Mouse (Mus musculus): ENCODE measurements around the gene Gm13277. TPM values are rescaled to one million over a fixed set of nuclear protein-coding genes. Genes with fewer than 3 reads are reported as not detected.
A peak's percentile ranks its signal among the peaks of the same experiment; 100 is the strongest.
"Not testable (repeated sequence)": the region's sequence is repeated elsewhere in the genome, so short reads cannot be mapped to it uniquely, and the experiment has no call there.

Gene Gm13277
- polyA plus RNA-seq, 1 experiment from 2014 or later, result not detected

DNA sequence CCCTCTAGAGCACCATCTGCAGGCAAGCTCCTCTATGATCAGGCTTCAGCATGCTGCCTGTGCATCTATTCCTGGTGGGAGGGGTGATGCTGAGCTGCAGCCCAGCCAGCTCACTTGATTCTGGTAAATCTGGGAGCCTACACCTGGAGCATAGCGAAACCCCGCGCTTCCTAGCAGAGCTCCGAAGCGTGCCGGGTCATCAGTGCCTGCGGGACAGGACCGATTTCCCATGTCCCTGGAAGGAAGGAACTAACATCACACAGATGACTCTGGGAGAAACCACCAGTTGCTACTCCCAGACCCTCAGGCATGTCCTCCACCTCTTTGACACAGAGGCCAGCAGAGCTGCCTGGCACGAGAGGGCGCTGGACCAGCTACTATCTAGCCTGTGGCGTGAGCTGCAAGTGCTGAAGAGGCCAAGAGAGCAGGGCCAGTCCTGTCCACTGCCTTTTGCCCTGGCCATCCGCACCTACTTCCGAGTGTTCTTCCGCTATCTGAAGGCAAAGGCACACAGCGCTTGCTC, 33.6 kb upstream of the Gm13277 start, which contains the start of gene Gm13271:
Gene Gm13271, plus strand, starts transcription at position 51 of the 523 bp plus-strand sequence.
- TF ChIP-seq CTCF (IDR thresholded peaks at IDR 0.05; ENCODE audit: low read depth), result peak; percentile 40
- H3K9me3 ChIP-seq (ENCODE audit: control insufficient read depth, low read length); H3K4me1 ChIP-seq (replicated peaks; ENCODE audit: control insufficient read depth, insufficient read depth); ATAC-seq (ENCODE audit: low FRiP score, low TSS enrichment); DNase-seq (ENCODE audit: low spot score); H3K36me3 ChIP-seq (ENCODE audit: control insufficient read depth, insufficient read depth, low read length); H3K4me2 ChIP-seq (replicated peaks; ENCODE audit: low read depth); H3K4me3 ChIP-seq (ENCODE audit: low read depth, low read length); H3K27me3 ChIP-seq (ENCODE audit: control insufficient read depth, insufficient read depth, low read length); H3K9ac ChIP-seq (ENCODE audit: low read length); H3K27ac ChIP-seq (replicated peaks): not testable (repeated sequence)
- 71% methylated on average over 13 of the region's 15 CpGs for WGBS

DNA sequence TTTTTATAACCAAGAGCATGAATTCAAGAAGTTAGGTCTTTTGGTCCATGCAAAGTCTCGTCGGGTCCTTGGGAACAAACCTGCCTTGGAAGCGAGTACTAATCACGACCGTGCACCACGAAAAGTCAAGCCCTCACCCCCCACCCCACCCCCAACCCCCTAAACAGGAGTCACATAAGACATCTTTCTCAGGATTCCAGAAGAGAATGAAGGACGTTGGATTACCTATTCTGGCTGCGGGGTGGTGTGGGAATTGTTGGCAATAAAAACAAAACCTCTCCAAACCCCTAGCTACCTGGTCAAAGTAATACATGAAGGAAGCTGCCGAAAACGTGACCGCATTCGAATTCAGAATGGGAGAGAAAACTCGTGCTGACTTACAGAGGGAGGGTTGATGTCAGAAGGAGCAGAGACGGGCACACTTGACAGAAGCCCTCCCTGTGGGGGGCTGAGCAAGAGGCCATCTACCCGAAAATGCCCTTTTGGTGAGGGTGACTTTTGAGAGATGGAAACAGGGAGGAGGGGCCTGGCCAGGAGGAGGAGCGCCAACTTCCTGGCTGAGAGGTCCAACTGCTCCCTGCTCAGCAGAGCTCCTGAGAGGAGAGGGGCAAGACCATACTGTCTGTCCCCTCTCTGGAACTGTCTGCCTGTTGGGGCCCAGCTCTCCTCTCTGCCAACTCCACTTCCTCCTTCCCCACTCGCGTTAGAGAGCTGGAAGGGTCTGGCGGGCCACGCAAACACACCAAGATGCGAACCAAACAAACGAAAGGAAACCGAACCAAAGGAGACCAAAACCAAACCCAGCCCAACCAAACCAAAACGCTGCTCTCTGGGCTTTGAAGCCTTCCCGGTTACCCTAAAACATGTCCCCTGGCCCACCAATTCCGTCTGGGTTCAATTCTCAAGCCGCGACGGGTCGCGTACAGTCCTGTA, 31.6 kb upstream of the Gm13277 start:
- DNase-seq (ENCODE audit: low spot score), result peak; percentile 48
- WGBS, result 11% methylated on average over 28 of the region's 31 CpGs
- Histone ChIP-seq H3K27ac (replicated peaks) (peak overlapping the region; percentile 96), H3K4me3 (ENCODE audit: low read depth, low read length) (peak overlapping the region; percentile 49), H3K9ac (ENCODE audit: low read length) (peak overlapping the region; percentile 64), H3K4me2 (replicated peaks; ENCODE audit: low read depth) (peak overlapping the region; percentile 66)
- not testable (repeated sequence) for H3K9me3 ChIP-seq (ENCODE audit: control insufficient read depth, low read length); ATAC-seq (ENCODE audit: low FRiP score, low TSS enrichment); H3K36me3 ChIP-seq (ENCODE audit: control insufficient read depth, insufficient read depth, low read length); H3K4me1 ChIP-seq (replicated peaks; ENCODE audit: control insufficient read depth, insufficient read depth); H3K27me3 ChIP-seq (ENCODE audit: control insufficient read depth, insufficient read depth, low read length)

DNA sequence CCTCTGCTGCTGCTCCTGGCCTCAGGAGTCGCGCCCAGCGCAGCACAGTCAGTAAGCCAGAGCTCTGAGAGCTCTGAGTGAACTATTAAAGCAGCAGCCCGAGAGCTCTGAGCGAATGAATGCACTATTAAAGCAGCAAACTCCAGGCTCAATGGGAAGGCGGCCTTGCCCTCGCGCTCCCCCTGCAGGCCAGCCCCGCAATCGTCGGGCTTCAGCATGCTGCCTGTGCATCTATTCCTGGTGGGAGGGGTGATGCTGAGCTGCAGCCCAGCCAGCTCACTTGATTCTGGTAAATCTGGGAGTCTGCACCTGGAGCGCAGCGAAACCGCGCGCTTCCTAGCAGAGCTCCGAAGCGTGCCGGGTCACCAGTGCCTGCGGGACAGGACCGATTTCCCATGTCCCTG, 30.8 kb upstream of the Gm13277 start:
- WGBS, result 0% methylated on average over 16 of the region's 21 CpGs
- H3K27ac ChIP-seq (replicated peaks), result peak overlapping the region; percentile 96

DNA sequence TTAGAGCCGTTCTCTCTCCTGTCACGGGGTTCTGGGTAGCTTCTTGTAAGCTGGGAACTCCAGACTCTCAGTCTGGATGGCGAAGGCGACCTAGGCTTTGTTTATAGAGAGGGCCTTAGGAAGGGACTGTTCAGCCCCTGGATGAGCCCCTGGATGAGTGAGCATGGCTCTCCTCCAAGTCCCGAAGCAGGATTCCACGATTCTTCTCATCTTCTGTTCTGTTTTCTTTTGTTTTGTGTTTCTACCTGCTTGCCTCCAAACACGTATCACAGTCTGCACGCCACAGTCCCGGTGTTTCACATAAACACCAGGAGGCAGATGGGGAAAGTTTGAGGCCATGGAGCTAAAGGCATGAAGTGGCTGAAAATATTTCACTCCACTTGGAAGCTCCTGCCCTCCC, 29.7 kb upstream of the Gm13277 start:
- H3K27ac ChIP-seq (replicated peaks); ATAC-seq (ENCODE audit: low FRiP score, low TSS enrichment); H3K4me3 ChIP-seq (ENCODE audit: low read depth, low read length); H3K9me3 ChIP-seq (ENCODE audit: control insufficient read depth, low read length); H3K4me1 ChIP-seq (replicated peaks; ENCODE audit: control insufficient read depth, insufficient read depth); H3K9ac ChIP-seq (ENCODE audit: low read length); DNase-seq (ENCODE audit: low spot score); H3K27me3 ChIP-seq (ENCODE audit: control insufficient read depth, insufficient read depth, low read length); H3K4me2 ChIP-seq (replicated peaks; ENCODE audit: low read depth); H3K36me3 ChIP-seq (ENCODE audit: control insufficient read depth, insufficient read depth, low read length): not testable (repeated sequence)
- 85% methylated on average over 8 of the region's 9 CpGs for WGBS

More for the DNA sequence above, 30.8 kb upstream of the Gm13277 start:
- H3K27me3 ChIP-seq (ENCODE audit: control insufficient read depth, insufficient read depth, low read length); H3K36me3 ChIP-seq (ENCODE audit: control insufficient read depth, insufficient read depth, low read length); H3K9me3 ChIP-seq (ENCODE audit: control insufficient read depth, low read length); H3K4me1 ChIP-seq (replicated peaks; ENCODE audit: control insufficient read depth, insufficient read depth): not testable (repeated sequence)
- peak; percentile 72 for TF ChIP-seq CTCF (IDR thresholded peaks at IDR 0.05; ENCODE audit: low read depth)
- Histone ChIP-seq H3K4me3 (ENCODE audit: low read depth, low read length) (peak overlapping the region; percentile 49), H3K4me2 (replicated peaks; ENCODE audit: low read depth) (peak overlapping the region; percentile 66), H3K9ac (ENCODE audit: low read length) (peak overlapping the region; percentile 64)
- peak; percentile 100 for ATAC-seq (ENCODE audit: low FRiP score, low TSS enrichment)
- peak; percentile 82 for DNase-seq (ENCODE audit: low spot score)

- H3K36me3 ChIP-seq (ENCODE audit: control insufficient read depth, insufficient read depth, low read length); H3K4me1 ChIP-seq (replicated peaks; ENCODE audit: control insufficient read depth, insufficient read depth); ATAC-seq (ENCODE audit: low FRiP score, low TSS enrichment); DNase-seq (ENCODE audit: low spot score); H3K9ac ChIP-seq (ENCODE audit: low read length); H3K9me3 ChIP-seq (ENCODE audit: control insufficient read depth, low read length); H3K27me3 ChIP-seq (ENCODE audit: control insufficient read depth, insufficient read depth, low read length): not testable (repeated sequence)
- H3K4me3 ChIP-seq (ENCODE audit: low read depth, low read length), result peak within 1 kb of the TSS; percentile 31
- H3K27ac ChIP-seq (replicated peaks), result 0 out of 2 replicates have a peak within 1 kb of the TSS, but pooled peaks have one; percentile 24
- WGBS, result 27% methylated on average over 7 of the region's 14 CpGs
- peak within 1 kb of the TSS; percentile 41 for H3K4me2 ChIP-seq (replicated peaks; ENCODE audit: low read depth)
Observed at GRCm38 (mm10) chr4:88759610-88760268, 28.7 kb upstream of the Gm13277 start, which contains the start of gene Gm13283. Gm13283 (plus strand) TSS chr4:88760119.

- peak overlapping the region; percentile 31 for H3K4me3 ChIP-seq (ENCODE audit: low read depth, low read length)
- H3K27me3 ChIP-seq (ENCODE audit: control insufficient read depth, insufficient read depth, low read length); H3K9ac ChIP-seq (ENCODE audit: low read length); H3K4me1 ChIP-seq (replicated peaks; ENCODE audit: control insufficient read depth, insufficient read depth); H3K36me3 ChIP-seq (ENCODE audit: control insufficient read depth, insufficient read depth, low read length); ATAC-seq (ENCODE audit: low FRiP score, low TSS enrichment); H3K9me3 ChIP-seq (ENCODE audit: control insufficient read depth, low read length): not testable (repeated sequence)
- H3K27ac ChIP-seq (replicated peaks), result 0 out of 2 replicates have a peak overlapping the region, but pooled peaks have one; percentile 24
- DNase-seq (ENCODE audit: low spot score), result peak; percentile 79
- peak; percentile 71 for TF ChIP-seq CTCF (IDR thresholded peaks at IDR 0.05; ENCODE audit: low read depth)
- WGBS, result under 1% methylated on average over 21 of the region's 28 CpGs
- H3K4me2 ChIP-seq (replicated peaks; ENCODE audit: low read depth), result peak overlapping the region; percentile 41
Observed at GRCm38 (mm10) chr4:88760431-88760830, 28.0 kb upstream of the Gm13277 start.

Data from stomach, postnatal 0 days (tissue).